Mouse (Mus musculus): ENCODE results near the gene Nfkbia.

Gene Nfkbia

DNA sequence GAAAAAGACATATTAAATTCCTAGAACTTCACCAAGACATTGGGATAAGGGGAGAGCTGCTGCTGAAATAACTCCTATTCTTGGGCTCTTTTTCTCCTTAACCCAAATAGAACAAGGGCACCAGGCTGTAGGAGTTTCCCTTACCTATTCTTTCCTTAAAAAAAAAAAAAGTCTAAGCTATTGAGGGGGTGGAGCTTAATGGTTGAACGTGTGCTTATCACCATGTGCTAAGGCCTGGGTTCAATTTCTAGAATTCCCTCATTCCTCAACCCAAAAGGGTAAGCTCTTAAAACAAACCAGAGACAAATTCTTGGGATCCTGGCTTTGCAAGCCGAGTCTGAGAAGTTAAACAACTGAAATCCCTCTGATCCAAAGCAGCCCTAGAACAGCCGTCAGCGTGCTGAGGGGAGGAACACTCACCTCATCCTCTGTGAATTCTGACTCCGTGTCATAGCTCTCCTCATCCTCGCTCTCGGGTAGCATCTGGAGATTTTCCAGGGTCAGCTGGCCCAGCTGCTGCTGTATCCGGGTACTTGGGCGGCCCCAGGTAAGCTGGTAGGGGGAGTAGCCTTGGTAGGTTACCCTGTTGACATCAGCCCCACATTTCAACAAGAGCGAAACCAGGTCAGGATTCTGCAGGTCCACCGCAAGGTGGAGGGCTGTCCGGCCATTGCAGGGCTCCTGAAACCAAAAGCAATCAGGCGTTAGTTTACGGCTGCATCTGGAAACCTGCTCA is 2.3 kb downstream of the Nfkbia start:
- DNase-seq = no peak

DNA sequence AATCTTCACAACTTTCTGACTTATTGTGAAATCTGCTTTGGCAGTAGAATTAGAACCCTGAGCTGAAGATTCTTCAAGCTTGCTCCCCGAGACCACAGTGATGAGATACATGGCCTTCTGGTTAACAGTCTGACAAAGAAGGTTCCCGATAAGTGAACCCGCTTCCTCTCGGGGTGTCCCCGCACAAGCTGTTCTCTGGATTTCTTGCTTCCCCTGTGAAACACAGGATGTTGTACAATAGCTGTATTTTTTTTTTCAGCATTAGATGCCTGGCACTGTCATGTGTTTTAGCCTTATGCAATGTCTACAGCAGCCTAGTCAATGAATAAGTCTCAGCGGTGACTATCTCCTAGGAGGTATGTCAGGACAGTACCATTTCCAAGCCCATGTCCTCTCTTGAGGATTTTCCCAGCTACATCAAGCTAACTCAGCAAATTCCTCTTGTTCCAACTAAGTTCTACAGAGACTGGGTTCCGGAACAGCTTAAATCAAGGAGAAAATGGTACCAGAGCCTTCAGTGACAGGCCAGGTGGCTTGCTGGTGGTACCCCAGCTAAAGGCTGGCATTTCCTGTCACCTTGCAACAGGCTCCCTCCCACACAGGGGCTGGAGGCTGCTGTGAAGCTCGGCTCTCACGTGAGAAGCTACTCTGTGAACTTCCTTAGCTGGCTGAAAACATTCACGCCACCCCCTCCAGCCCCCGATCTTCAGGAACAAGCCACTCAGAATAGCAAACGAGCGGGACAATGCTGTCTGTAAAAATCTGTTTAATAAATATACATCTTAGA is 3.6 kb downstream of the Nfkbia start:
- DNase-seq = no peak

DNA sequence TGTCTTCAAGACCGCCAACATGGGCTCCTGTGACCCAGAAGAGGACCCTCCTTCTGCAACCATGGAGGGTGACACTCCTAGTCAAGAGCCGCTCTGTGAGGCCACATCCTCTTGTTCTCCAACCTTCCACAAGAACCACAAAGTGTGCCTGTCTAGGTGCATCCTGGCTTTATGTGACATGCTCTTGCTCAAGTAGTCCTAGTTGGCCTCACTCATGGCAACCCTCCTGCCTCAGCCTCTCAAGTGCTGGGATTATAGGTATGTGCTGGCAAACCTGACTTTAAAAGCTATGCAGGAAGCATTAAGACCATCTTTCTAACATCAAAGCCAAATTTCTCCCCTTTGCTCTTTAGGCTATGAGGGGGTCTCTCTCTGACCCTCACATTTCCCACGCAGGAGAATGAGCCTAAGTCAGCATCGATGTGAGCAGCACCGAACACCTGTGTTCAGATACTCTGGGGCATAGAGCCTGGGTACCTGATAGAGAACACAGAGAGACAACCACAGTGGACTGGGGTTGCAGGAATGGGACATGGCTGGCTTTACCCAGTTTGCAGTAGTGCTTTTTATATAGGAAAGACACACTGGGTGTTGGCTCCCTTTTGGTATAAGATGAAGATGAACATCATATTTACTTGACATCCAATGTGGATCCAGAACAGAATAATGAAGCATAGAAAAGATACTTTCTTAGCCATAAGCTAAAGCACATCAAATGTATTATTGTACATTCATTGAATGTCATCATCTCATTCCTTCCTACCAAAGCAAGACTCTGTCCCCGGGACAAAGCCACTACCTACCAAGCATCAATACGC is 4.4 kb downstream of the Nfkbia start:
- DNase-seq = no peak

DNA sequence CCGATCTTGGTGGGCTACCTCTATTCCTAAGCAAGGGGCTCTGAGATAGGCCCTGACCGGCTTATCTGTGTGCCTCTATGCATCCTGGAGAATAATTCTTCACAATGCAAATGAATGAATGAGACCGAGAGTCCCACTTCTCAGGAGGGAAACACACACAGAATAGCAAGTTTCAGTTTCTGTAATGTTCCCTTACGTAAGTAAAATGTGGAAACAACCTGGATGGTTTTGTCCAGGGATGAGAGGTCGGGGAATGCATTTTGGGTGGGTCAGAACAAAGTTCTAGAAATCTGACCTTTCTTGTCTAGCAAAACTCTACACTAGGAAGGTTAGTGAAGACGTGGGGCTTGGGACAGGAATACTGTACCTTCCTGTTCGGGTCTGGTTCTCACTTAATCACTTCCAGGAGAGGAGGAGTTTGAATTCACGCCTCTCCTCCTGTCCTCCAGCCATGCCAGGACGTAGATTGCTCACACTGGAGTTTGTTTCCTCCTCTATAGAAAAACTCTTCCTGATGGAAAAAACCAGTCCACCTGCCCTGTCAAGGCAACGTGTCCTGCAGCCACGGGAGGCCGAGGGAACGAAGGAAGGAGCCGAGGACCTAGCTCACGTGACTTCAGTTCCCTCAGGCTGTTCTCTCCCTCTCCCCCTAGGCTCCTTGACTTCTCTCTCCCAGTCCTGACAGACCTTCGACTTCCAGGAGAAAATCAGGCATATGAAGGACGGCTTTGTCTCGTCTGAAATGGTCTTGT is 5.3 kb downstream of the Nfkbia start:
- no peak for DNase-seq

DNA sequence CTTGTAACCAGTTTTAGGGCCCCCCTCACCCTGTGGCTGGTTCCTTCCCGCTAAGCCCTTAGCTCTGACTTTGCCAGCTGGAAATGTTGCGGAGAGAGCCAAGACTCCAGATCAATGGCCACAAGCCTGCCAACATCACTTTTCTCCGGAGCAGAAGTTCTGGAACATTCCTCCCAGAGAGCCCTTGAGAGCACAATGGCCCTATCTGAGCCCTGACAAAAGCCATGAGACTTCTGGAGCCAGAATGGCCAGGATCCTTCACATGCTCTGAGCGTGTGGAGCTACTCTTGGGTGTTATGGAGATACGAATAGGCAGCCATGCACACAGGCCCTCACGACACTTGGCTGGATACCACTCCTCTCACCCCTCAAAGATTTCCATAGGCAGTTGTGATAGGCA is 7.6 kb downstream of the Nfkbia start:
- DNase-seq = no peak

DNA sequence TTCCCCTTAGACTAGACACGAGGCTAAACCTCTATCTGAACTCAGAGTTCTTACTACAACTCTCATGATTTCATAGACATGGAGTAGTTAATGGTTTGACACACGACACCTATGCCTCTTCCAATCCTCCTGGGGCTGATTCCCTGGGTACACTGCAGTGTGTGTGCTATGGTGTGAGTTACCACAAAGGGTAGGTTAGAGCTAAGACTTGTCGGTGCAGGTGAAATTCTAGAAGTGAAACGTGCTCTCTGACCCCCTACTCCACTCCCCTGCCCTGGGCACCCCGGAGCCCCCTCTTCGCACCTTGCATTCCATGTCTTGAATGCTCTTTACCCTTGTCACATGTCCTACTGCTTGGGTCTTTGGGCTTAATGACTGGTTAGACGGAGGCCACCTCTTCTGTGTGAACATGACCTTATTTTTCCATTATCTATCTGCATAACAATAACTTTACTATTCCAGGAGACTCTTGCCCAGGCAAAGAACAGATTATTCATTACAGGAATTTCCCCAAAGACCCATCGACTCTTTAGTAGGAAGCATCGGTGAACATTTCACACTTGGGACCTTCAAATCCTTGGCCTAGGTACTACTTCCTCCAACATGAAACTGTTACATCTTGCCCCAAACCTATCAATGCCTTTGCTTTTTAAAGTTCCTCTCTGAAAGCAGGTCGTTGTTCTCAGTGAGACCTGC is 8.2 kb downstream of the Nfkbia start:
- DNase-seq = no peak

DNA sequence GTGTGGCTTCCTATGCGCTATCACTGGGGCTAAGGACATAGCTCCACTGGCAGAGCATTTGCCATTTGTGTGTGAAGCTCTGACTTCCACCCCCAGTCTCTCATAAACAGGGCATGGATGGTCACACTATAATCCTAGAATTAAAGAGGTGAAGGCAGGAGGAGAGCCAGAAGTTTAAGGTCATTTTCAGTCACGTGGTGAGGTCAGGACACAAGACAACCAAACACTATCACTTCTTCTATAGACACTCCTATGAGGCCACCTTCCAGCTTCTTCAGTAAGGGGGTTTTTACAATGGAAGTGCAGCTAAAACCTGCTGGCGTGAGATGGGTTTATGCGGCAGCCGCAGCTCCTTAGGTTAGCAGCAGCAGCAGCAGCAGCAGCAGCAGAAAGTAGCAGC is 8.9 kb downstream of the Nfkbia start:
- DNase-seq = no peak

DNA sequence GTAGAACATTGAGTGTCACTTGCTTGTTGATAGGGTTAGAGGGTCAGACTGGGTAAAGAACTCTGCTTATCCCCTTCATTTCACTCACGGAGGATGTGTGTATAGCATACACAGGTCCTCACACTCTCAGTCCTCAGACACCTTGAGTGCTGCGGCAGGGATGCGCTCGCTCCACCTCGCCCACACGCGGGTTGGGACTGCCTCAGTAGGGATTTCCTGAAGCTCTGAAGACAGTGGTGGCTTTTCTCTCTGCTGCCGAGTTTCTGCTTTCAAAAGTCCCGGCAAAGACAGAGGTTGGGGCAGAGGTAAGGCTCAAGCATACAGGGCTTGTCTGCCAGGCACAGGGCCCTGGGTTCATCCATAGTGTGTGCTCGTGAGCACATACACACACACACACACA is 9.7 kb downstream of the Nfkbia start:
- DNase-seq = no peak

DNA sequence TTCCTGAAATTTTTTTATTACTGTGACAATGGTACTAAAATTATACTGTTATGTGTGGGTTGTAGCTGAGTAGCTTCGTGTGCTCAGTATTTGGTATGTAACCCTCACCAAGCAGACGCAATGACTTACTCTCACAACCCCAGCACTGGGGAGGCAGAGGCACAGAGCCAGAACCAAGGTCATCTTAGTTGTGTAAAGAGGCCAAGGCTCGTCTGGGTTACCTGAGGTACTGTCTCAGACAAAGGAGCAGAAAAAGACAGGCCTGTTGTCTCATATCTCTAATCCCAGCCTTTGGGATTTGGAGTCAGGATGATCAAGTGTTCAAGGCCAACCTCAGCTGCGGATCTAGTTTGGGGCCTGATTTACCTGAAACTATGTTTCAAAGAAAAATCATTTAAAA is 10.7 kb downstream of the Nfkbia start:
- no peak for DNase-seq

DNA sequence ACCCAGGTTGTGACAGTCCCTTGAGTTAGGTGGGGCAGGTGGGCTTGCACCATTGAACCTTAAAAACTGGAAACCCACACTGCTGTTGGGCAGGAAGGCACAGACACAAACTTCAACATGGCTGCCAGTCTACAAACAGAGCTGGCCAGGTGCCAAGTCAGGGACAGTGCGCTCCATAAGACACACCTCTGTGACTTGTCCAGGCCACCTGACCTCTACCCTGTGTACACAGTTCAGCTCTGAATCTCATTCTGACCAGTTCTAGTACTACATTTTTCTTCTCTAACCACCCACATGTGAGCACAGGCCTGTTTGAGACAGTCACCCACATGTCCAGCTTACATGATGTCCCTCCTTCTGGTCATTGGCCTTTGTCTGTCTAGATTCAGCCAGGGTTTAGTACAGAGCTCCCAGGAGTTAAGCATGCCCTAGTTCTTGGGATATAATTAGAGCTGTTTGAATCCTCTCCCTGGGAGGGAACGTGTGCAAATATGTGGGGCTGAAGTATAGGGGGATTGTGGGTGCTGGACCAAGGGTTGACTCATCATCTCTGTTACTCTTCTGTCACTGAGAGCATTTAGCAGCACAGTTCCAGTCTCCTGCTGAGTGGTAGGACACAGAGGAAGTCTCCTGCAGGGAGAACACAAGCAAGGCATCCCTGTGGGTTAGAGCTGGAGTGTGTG is 11.8 kb downstream of the Nfkbia start:
- DNase-seq = no peak

DNA sequence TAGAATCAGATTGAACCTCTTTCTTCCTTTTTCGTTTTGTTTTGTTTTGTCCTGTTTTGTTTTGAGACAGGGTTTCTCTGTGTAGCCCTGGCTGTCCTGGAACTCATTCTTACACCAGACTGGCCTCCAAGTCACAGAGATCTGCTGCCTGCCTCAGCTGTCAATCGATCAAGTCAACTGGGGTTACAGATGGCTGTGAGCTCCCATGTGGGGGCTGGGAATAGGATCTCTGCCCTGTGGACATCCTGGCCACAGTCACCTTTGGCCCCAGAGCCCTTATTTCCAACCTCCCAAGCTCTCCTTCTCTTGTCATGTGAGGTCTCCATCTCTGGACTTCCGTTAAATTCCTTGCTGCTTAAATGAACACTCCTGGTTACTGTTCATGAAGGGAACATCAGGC is 13.5 kb downstream of the Nfkbia start:
- no peak for DNase-seq

DNA sequence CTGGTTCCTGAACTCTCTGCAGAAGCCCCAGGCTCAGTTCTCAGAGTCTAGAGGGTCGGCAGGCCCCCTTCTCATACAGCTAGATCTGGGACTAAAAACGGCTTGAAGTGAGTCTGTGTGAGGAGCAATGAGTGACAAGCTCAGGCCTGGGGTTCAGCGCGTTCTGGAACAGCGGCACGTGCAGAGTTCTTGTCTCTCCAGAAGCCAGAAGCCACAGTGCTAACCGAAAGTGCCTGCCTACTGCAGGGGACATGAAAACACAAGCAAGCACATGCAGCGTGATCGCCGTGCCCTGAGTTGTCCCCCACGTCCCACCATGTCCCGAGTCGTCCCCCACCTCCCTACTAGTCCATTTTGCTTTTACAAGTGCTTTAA is 18.3 kb downstream of the Nfkbia start:
- DNase-seq = no peak

DNA sequence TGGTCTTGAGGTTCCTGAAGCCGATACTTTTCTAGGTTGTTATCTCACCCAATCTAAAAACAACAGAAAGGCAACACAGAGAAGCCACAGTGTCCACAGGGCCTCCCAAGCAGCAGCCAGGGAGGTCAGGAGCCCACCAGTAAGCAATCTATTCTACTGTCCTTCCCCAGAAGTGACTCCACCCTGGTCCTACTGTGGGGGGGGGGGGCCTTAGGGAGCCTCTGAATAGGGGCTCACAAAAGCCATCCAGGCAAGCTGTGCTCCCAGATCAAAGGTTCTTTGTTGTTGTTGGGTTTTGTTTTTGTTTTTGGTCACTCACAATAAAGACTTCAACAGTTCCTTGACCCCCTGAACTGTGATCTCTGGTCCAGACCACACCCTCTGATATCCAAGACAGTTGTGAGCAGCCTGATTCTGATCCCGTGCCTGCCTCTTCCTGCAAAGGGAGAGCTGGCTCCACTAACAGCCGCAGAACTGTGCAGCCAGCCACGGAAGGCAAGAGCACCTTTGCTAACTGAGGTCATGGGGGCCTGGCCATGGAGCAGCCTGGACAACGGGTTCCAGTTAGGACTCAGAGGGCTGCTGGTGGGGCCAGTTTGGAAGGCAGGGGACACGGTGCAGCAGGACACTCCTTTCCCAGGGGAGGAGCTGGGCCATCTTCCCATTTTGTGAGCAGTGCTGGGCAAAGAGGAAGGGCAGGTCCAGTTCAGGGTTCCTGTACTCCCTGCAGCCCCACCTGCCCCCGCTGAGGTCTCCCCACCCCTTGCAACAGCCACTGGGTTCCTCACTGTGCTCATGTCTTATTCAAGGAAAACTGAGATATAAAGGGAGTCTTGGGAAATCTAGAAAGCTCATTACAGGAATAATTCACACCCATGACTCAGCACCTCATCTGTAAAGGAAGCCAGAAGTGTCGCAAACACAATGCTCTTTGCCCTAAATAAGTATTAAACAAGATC is 18.9 kb downstream of the Nfkbia start:
- no peak for DNase-seq

DNA sequence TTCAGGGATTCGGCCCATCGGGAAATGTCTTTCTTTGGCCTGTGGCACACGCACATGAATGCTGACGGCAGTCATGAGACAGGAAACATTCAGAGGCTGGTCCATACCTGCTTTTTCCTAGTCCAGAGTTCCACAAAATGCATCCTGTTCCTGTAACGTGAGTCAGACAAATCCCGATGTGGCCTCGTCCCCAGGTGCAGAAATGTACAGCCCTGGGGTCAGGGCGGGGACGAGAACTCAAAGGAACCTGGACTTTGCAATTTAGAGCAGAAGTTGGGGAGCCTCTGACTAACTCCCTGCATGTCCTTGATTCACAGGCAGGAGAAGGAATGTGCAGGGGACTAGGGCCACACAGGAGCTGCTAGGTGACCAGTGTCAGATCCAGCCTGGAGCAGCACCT is 21.1 kb downstream of the Nfkbia start:
- DNase-seq = no peak

DNA sequence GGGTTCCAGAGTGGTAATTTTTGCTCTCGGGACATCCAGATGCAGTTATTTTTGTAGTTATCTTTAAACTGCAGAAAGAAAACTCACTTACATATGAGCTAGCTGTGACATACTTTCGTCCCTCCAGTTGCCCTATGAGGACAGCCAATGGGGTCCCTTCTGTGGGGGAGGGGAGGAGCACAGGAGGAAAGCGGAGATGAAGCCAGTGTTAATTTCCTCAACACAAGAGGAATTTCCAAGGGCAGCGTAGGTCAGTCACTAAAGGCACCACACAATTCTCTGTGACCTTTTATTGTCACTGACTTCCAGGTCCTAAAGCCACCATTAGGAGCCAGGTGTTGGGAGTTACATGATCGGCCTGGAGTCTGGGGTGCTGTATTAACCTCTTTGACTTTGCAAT is 22.0 kb downstream of the Nfkbia start:
- no peak for DNase-seq

DNA sequence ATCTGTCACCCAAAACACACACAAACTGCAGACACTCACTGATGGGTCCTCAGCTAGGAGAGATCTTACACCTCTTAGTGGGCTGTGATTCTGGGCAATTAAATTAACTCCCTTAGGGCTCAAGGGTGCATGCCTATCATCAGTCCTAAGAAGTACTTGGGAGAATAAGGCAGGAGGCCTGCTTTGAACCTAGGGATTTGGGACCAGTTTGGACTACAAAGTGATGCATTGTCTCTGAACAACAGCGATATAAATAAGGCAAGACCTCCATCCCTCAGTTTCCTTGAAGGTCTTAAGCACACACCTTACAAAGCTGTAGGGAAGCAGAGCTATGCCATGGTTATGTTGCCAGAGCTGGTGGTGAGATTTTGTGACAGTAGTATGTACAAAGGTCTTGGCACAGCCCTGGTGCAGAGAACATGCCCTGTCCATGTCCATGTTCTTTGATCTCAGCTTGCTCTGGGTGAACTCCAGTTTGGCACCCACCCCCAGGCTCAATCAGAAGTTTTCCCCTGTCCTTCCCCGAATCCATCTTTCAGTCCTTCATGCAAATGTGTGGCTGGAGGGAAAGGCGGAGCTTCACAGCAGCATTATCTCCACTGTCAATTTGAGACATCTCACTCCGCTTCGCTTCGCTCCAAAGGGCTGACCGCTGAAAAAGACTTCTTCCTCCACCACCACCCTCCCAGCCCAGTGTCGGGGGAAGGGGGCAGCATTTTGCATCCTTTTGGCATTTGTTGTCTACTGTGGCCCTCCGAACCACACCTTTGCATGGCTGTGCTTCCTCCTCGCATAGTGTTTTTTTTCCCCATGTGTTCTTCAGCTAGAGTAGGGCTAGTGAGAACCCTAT is 24.9 kb downstream of the Nfkbia start:
- no peak for DNase-seq

DNA sequence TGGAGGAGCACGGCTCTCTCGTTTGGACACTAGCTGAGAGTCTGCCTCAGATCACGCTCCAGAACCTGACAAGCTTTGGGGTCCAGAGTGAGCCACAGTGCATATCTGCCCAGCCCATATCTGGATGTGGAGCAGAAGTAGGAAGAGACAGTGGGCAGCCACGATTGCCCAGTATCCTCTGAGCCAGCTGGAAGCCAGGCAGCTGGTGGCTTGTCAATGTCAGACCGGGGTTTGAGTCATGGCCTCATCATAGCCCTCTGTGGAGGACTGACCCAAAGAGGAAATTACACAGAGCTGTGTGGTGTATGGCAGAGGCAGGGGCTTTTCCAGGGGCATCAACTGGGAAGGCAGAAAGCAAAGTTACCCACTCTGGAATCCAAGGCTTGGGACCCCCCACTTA is 25.6 kb downstream of the Nfkbia start:
- peak in 1 of 2 experiments; percentile 21 for DNase-seq

DNA sequence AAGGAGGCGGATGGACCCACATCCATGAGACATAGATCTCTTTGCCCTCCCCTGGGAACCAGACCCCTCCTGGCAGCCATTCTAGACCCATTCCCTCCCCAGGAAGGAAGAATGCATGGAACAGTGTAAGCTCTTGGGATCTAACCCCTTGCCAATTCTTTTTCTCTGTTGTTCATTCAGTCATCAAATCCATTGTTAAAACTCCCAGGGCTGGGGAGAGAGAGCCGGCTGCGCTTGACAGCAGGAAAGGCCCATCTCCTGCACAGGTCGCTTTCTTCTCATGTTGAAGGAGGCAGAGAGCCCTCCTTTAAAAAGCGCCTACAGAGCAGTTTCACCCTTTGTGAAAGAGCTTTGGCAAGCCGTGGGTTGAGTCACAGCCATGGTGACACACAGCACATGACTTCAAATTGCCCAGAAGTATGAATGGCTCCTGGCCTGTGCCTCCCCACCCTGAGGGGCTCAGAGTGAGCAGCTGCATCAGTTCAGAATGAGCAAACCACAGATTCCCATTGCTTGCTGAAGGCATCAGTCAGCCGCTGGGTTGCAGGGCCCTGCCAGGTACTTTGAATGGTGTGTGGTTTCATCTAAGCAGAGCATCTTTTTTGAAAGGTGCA is 26.3 kb downstream of the Nfkbia start:
- DNase-seq = peak; percentile 41 to 48

DNA sequence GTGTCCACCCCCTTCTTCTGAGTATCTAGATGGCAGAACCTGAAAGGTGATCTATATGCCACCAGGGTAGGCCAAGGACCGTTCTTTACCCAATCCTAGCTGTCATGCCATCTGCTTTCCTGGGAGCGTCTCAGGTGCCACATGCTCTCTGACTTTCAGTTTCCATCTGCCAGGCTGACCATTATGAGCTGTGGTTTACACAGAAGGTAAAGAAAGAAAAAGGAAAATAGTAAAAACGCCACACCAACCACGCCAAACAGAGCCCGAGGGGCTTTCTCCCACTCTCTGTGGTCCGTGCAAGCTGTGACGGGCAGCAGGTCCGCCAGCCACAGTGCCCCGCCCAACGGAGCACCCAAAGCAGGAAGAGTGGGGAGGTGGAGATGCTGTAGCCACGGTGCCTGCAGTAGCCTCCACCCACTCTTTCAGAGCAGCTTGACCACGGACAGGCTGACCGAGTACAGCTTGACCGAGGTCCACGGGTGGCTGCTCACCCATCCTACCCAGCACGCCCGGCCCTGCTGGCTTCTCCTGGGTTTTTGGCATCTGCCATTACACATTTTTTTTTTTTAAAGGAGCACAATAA is 27.0 kb downstream of the Nfkbia start:
- peak; percentile 66 to 73 for DNase-seq

Data from cerebellum, postnatal 14 days (tissue).